Mouse (Mus musculus) gonadal fat pad, adult 2 months (tissue): ENCODE data around the gene Gm28042. TPM values are rescaled to one million over a fixed set of nuclear protein-coding genes. Genes with fewer than 3 reads are reported as not detected.

Source experiments
- DNase-seq: peaks from one replicate; pipeline ENCODE4 v3.0.0-alpha.2; 2012; ENCODE audit warnings: low read depth
- polyA plus RNA-seq: library from polyadenylated mRNA; depleted of rRNA; stranded (reverse); fragments of >200 nt; gene quantifications from 2 replicates; pipeline ENCODE4 v1.2.3, GENCODE M21; 2012

Gene Gm28042
- polyA plus RNA-seq, 1 experiment: 3.3 TPM

DNA sequence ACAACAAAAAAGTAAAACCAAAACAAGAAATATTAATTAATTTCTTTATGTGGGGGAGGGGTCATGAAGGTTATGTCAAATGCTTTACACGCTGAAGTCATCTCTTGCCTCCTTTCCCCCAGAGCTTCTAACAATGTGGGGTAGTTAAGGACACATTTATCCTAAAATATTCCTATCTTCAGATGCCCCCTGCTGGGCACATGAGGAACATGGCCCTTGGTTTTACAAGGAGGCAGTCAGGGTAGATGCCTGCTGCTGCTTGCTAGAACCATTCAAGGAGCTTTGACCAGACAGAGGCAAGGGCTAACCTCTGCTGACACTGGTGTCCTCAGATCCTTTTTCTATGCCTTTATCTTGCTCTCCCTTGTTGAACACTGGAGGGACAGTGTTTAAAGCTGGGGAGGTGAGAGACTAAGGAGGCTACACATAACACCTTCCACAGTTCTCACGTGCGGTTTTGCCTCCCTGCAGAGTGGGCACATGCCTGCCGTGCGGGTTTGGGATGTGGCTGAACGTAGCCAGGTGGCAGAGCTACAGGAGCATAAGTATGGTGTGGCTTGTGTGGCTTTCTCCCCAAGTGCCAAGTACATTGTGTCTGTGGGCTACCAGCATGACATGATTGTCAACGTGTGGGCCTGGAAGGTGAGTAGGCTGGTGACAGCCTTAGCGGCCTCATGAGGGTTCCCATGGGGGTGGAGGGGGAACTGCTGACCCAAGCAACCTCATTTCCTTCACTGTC, 15.7 kb upstream of the Gm28042 start:
- no peak for DNase-seq

DNA sequence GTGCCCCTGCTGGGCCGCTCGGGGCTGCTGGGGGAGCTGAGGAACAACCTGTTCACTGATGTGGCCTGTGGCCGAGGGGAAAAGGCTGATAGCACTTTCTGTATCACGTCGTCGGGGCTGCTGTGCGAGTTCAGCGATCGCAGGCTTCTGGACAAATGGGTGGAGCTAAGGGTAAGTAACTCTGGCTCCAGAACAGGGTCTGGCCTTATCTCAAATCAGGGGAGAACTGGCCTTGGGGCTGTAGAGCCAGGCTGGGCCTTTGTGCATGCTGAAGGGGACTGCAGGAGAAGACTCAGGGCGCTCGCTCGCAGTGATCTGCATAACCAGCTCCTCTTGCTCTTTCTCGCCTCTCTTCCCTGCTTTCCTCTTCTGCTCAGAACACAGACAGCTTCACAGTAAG, 14.4 kb upstream of the Gm28042 start:
- no peak for DNase-seq

GRCm38 (mm10) chr2:120013831-120014486, 13.3 kb upstream of the Gm28042 start:
- DNase-seq: no peak

GRCm38 (mm10) chr2:120015882-120016281, 11.4 kb upstream of the Gm28042 start:
- no peak for DNase-seq

DNA sequence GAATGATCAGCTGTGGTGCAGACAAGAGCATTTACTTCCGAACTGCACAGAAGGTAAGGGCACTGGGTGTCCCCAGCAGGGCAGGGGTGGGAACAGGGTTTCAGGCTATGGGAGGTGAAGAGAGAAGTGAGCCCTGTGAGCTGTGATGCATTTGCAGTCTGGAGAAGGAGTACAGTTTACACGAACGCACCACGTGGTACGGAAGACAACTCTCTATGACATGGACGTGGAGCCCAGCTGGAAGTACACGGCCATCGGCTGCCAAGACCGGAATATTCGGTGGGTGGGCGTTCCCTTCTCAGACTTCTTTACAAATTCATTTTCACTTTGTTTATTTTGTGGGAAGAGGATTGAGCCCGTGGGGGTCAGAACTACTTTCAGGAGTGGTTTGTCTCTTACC, 9.7 kb upstream of the Gm28042 start:
- DNase-seq: no peak

GRCm38 (mm10) chr2:120024337-120024736, 3.0 kb upstream of the Gm28042 start:
- no peak for DNase-seq

- no peak for DNase-seq
These were observed 648 bp downstream of the Gm28042 start for GRCm38 (mm10) chr2:120027950-120028331.

- no peak for DNase-seq
These were observed 3.1 kb downstream of the Gm28042 start for GRCm38 (mm10) chr2:120030380-120030779.

DNA sequence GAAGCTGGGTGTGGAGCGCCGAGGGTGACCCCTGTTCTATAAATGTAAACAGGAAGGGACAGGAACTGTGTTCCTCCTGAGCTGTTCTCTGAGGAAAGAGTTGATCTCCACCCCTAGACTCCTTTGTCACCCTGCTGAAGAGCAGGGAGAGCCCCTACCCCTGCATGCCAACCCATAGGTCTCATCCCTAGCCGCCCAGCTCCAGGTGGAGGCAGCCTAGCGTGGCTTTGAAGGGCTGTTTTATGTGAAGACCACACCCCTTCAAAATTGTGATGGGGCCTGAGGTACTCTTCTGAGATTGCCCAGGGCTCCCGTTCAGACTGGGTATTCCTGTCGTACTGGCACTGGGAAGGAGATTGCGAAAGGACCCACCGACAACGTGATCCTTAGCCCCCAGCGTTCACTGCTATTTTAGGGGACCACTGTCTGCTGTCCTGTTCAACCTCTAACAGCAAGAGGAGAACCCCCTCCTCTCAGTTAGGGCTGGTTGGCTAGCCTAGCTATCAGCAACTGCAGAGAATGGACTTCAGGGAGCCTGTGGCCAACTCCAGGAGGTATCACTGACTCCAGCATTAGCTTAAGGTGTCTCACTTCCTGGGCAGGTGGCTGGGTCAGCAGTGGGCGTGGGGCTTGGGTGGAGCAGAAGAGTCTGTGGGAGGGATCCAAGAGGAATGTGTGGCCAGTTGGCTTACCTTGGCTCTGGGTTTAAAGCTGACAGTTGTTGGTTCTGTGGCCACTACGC, 5.6 kb downstream of the Gm28042 start, which contains the start of gene Pla2g4b:
TSS of gene Pla2g4b (plus strand) at position 692 of the 742 bp plus-strand sequence.
- no peak for DNase-seq

- DNase-seq: no peak
These were observed 6.4 kb downstream of the Gm28042 start for GRCm38 (mm10) chr2:120033726-120034125.

DNA sequence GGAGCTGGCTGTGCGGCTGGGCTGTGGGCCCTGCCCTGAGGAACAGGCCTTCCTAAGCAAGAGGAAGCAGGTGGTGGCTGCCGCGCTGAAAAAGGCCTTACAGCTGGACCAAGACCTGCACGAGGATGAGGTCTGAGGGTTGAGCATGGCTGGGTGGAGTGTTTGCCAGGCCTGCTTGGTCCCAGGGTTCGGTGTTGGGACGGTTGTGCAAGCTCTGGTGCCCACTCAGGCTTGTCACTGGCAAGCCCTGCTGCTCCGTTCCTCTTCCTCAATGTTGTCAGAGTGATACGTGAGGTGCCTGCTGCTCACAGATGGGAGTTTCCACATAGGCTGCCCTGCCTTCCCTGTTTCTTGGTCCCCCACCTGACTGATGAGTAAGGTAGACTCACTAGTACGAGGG, 10.5 kb downstream of the Gm28042 start:
- no peak for DNase-seq

- no peak for DNase-seq
These were observed 13.7 kb downstream of the Gm28042 start for GRCm38 (mm10) chr2:120040991-120041390.

DNA sequence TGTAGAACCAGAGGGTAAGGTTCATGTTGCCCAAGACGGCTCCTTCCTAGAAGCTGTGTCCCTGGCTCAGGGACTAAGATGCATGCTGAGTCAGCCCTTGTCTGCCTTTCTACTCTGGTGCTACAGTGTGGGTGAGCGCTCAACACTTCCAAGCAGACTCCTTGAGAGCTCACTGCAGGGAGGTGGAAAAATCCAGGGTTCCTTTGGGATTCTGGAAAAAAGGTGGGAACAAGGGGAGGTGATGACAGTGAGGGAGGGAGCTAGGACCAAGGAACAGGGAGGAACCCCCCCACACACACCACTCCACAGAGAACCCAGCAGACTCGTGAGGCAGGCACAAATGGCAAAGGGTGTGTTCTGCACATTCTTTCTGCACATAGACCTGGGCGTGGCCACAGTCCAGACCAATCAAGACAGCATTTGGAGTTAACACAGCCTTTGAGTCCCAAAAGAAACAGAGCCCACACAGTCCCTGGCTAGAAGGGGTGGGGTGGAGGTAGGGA, 16.9 kb downstream of the Gm28042 start:
- no peak for DNase-seq

DNA sequence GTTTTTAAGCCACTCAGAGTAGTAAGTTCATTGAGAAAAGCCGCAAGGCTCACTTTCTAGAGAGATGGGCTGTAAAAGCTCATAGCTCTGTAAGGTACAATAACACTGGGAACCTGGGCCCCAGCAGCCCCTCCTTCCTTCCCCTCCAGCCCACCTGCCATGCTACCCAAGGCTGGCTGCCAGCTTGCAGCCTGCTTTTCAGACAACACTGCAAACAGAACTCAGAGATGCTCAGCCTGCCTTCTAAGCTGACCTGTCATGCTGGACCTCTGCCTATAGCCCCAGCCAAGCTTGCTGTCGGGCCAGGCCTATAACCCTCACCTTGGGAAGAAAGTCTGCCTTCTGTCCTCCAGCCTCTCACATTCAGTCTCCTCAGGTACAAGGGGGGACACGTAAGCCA, 17.4 kb downstream of the Gm28042 start:
- no peak for DNase-seq

DNA sequence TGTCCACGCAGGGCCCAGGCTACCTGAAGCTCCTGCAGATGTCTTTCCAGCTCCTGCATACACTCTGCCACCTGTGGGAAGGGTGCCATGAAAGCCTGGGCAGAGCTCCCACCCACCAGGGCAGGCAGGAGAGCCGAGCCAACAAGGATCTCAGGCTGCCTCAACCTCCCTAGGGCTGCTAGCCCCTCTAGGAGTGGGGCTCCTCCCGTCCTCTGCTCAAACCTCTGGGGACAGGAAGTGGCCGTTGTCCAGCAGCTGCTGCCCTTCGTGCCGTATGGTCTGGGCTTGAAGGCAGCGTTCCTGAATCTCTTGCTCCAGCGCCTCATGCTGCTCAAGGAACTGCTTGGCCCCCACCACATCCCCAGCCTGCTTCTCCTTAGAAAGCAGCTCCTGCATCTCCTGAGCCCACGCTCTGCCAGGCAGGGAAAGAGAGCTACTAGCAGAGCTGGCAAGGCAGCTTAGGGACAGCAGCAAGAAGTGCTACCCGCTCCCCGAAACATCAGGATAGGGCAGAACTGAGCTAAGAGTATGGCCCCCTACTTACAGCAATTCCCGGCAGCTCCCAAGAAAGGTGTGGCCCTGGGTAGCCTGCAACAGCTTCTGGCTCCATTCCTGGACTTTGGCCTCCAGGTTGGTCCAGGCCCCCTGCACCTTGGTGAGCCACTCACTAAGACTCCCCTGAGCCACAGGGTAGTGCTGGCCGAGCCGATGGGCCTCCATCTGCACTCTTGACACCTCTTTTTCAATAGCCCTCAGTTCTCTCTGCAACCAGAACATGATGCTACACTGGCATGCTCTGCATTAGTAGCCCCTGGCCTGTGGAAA, 19.4 kb downstream of the Gm28042 start:
- no peak for DNase-seq

DNA sequence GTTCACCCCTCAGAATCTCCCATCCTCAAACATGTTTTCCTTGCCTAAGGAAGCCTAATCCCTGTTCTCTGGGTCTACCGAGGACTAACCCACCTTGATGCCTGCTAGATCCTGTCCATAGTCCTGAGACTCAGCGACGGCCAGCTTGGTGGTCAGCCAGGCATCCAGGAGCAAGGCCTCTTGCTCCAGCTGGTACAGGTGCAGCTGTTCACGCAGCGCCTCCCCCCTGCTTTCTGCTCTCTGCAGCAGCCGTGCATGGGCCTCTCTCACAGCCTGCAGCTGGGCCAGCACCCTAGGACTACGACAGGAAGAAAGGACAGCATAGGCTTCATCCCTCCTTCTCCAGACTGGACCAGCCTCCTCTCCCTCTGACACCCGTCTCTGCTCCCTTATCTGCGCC, 20.9 kb downstream of the Gm28042 start:
- DNase-seq: no peak

GRCm38 (mm10) chr2:120049632-120050274, 22.5 kb downstream of the Gm28042 start:
- no peak for DNase-seq

GRCm38 (mm10) chr2:120051405-120051804, 24.1 kb downstream of the Gm28042 start:
- DNase-seq: no peak

- no peak for DNase-seq
These were observed 27.7 kb downstream of the Gm28042 start for GRCm38 (mm10) chr2:120054771-120055552.

GRCm38 (mm10) chr2:120055923-120056322, 28.6 kb downstream of the Gm28042 start:
- no peak for DNase-seq
